Comparison of ENCODE assay signal across 14 mouse cellular contexts in the genomic region with DNA sequence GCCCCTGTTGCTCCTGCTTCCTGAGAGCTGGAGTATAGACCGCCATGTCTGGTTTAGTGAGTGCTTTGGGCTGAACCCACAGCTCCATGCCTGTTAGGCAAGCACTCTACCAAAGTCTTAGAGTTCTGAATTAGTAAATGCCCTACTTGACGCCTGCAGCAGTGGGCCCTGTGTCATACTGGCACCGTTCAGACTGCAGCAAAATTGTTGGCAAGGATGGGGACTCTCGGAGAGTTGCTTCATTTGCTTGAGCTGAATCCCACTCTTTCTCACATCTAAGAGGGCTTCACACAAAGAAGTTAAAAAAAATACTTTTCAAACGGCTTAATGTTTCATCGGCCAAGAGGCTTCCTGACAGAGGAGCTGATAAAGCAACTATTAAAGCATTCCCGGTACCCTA.
DNase-seq lines count a peak whose midpoint lies in the region; ATAC-seq and TF ChIP-seq lines count a peak whose summit lies in the region.
"Had no signal": no experiment of that assay in that cellular context is flagged by ENCODE, and none has a peak within 500 bp of the region (broad histone marks: within the 10 kb centered on the region; RNA-seq: fewer than 3 reads in every experiment).

No protein-coding gene starts in this region.

- peak; percentile 34 for DNase-seq in lung, embryonic 14.5 days
- no peak for DNase-seq in lung, postnatal 25 days (ENCODE audit: low spot score)
- DNase-seq in embryonic facial prominence, embryonic 10.5 days (ENCODE audit: low spot score), result no peak
- no peak for DNase-seq in liver
- DNase-seq: cerebellum, adult 2 months; embryo, embryonic 11 days; layer of hippocampus, postnatal 36 days had no signal

- H3K4me2 ChIP-seq in heart, embryonic 13.5 days, result no peak overlapping the region
- no peak overlapping the region for H3K4me2 ChIP-seq in heart, embryonic 11.5 days
- H3K4me2 ChIP-seq in lung, embryonic 14.5 days, result no peak overlapping the region
- H3K4me2 ChIP-seq: hindbrain, embryonic 15.5 days; liver, embryonic 11.5 days; lung, embryonic 15.5 days had no signal

- peaks cover 28% of the 10 kb centered on the region for H3K4me1 ChIP-seq in heart, embryonic 13.5 days
- H3K4me1 ChIP-seq in heart, embryonic 11.5 days (ENCODE audit: control insufficient read depth, insufficient read depth, low read length), result peaks cover 17% of the 10 kb centered on the region; the same call in 1 of the 2 replicates
- peaks cover 5% of the 10 kb centered on the region; the same call in 1 of the 2 replicates for H3K4me1 ChIP-seq in lung, embryonic 14.5 days (ENCODE audit: insufficient read depth)
- peaks cover 61% of the 10 kb centered on the region for H3K4me1 ChIP-seq in embryonic facial prominence, embryonic 10.5 days

- WGBS in heart, embryonic 13.5 days, result 45% methylated on average over 7 of the region's 7 CpGs
- 52% methylated on average over 7 of the region's 7 CpGs for WGBS in heart, embryonic 11.5 days (ENCODE audit: insufficient replicate concordance)
- 30% methylated on average over 7 of the region's 7 CpGs for WGBS in lung, embryonic 14.5 days
- WGBS in embryonic facial prominence, embryonic 10.5 days, result 77% methylated on average over 7 of the region's 7 CpGs
- 86% methylated on average over 7 of the region's 7 CpGs for WGBS in macrophage (ENCODE audit: missing documents)

- no peak for TF ChIP-seq CTCF in lung, embryonic 14.5 days (IDR thresholded peaks at IDR 0.05; ENCODE audit: low read depth)

- H3K4me3 ChIP-seq in heart, embryonic 13.5 days, result no peak overlapping the region
- no peak overlapping the region for H3K4me3 ChIP-seq in heart, embryonic 11.5 days (ENCODE audit: low read depth, low read length)
- no peak overlapping the region for H3K4me3 ChIP-seq in lung, embryonic 14.5 days (ENCODE audit: low read depth, low read length)
- no peak overlapping the region for H3K4me3 ChIP-seq in embryonic facial prominence, embryonic 10.5 days
- H3K4me3 ChIP-seq in macrophage (ENCODE audit: inconsistent target), result no peak overlapping the region
- H3K4me3 ChIP-seq: hindbrain, embryonic 15.5 days; lung, embryonic 15.5 days; midbrain, embryonic 10.5 days had no signal

- H3K27ac ChIP-seq in heart, embryonic 13.5 days (replicated peaks), result 0 out of 2 replicates have a peak overlapping the region, but pooled peaks have one; percentile 1
- H3K27ac ChIP-seq in heart, embryonic 11.5 days (ENCODE audit: low read depth, low read length), result no peak overlapping the region
- 0 out of 2 replicates have a peak overlapping the region, but pooled peaks have one; percentile 19 for H3K27ac ChIP-seq in lung, embryonic 14.5 days (ENCODE audit: low read depth)
- peak overlapping the region; percentile 31; the same call in 1 of the 2 replicates for H3K27ac ChIP-seq in embryonic facial prominence, embryonic 10.5 days (replicated peaks)
- peak overlapping the region; percentile 93 for H3K27ac ChIP-seq in macrophage
- H3K27ac ChIP-seq: hindbrain, embryonic 15.5 days; lung, embryonic 15.5 days had no signal

- H3K36me3 ChIP-seq in heart, embryonic 13.5 days, result no peaks in the 10 kb centered on the region
- no peaks in the 10 kb centered on the region for H3K36me3 ChIP-seq in heart, embryonic 11.5 days (ENCODE audit: control insufficient read depth, insufficient read depth, low read length)
- H3K36me3 ChIP-seq in lung, embryonic 14.5 days (ENCODE audit: insufficient read depth), result no peaks in the 10 kb centered on the region
- H3K36me3 ChIP-seq in embryonic facial prominence, embryonic 10.5 days (replicated peaks), result no peaks in the 10 kb centered on the region
- no peaks in the 10 kb centered on the region for H3K36me3 ChIP-seq in macrophage (ENCODE audit: inconsistent target)
- H3K36me3 ChIP-seq: hindbrain, embryonic 15.5 days; lung, embryonic 15.5 days; midbrain, embryonic 10.5 days had no signal

- no peaks in the 10 kb centered on the region for H3K79me2 ChIP-seq in macrophage (ENCODE audit: inconsistent target)

- H3K9me3 ChIP-seq in heart, embryonic 13.5 days, result no peaks in the 10 kb centered on the region
- no peaks in the 10 kb centered on the region for H3K9me3 ChIP-seq in heart, embryonic 11.5 days (replicated peaks; ENCODE audit: control insufficient read depth, low read length)
- no peaks in the 10 kb centered on the region for H3K9me3 ChIP-seq in lung, embryonic 14.5 days (ENCODE audit: low read depth, low read length)
- H3K9me3 ChIP-seq in embryonic facial prominence, embryonic 10.5 days, result no peaks in the 10 kb centered on the region
- H3K9me3 ChIP-seq: hindbrain, embryonic 15.5 days; lung, embryonic 15.5 days had no signal

- H3K27me3 ChIP-seq in heart, embryonic 13.5 days (replicated peaks), result peaks cover 5% of the 10 kb centered on the region
- 0 out of 2 replicates have a peak, but pooled peaks cover 3% of the 10 kb centered on the region for H3K27me3 ChIP-seq in heart, embryonic 11.5 days (ENCODE audit: control insufficient read depth, insufficient read depth, low read length)
- no peaks in the 10 kb centered on the region for H3K27me3 ChIP-seq in lung, embryonic 14.5 days (ENCODE audit: insufficient read depth, low read length)
- peaks cover 25% of the 10 kb centered on the region for H3K27me3 ChIP-seq in embryonic facial prominence, embryonic 10.5 days (replicated peaks; ENCODE audit: low read depth, poor library complexity, severe bottlenecking)
- H3K27me3 ChIP-seq: hindbrain, embryonic 15.5 days had no signal

- no peak overlapping the region for H3K9ac ChIP-seq in heart, embryonic 13.5 days
- H3K9ac ChIP-seq in heart, embryonic 11.5 days (ENCODE audit: low read depth, low read length), result no peak overlapping the region
- no peak overlapping the region for H3K9ac ChIP-seq in lung, embryonic 14.5 days
- H3K9ac ChIP-seq: hindbrain, embryonic 15.5 days; lung, embryonic 15.5 days had no signal

- ATAC-seq in heart, embryonic 13.5 days (ENCODE audit: extremely low read depth, insufficient number of reproducible peaks, low FRiP score, low TSS enrichment), result no peak
- no peak for ATAC-seq in heart, embryonic 11.5 days (replicated peaks; ENCODE audit: insufficient number of reproducible peaks, low FRiP score, low TSS enrichment)
- no peak for ATAC-seq in lung, embryonic 14.5 days (ENCODE audit: insufficient read depth)
